Mouse (Mus musculus): ENCODE results near the gene 2310039H08Rik. TPM values are rescaled to one million over a fixed set of nuclear protein-coding genes. Genes with fewer than 3 reads are reported as not detected.
A peak's percentile ranks its signal among the peaks of the same experiment; 100 is the strongest.
"Not testable (repeated sequence)": the region's sequence is repeated elsewhere in the genome, so short reads cannot be mapped to it uniquely, and the experiment has no call there.

Gene 2310039H08Rik
- polyA plus RNA-seq, 1 experiment: 63.8 TPM

DNA sequence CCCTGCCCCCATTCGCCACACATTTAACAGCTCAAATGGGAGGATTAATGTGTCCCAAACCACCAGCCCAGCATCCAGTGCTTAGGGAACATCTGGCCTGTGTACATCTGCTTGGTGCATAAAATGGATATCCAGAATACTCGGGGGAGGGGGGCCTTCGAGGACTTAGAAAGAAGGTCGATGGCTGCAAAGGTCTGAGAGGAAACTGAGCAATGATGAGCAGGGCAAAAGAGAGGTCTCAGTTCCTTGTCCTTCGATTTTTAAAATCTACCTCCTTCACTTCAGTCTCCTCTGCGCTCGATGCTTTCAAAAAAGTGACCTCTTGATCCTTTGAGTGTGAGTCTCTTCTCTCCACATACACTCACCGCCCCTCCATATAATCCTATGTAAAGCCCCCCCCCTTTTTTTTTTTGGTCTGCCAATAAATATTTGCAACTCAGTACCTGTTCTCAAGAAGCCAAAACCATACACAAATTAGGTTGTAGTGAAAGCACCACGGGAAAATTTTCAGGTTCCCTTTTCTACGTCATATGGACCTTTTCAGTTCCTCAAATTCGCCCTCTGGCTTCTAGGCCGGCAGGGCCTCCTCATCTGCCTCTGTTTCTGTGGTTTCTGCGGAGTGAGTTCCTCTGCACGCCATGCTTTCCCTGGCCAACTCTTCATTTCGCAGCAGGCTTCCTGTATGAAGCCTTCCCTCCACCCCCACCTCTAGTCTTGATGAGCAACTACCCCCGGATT, 21.2 kb upstream of the 2310039H08Rik start:
- Histone ChIP-seq H3K36me3 (ENCODE audit: control insufficient read depth, insufficient read depth) (no peaks in the 10 kb centered on the region), H3K27me3 (ENCODE audit: control insufficient read depth, insufficient read depth, insufficient read length) (no peaks in the 10 kb centered on the region), H3K4me2 (ENCODE audit: low read depth) (peak overlapping the region; percentile 96), H3ac (ENCODE audit: control insufficient read depth, insufficient read length) (peak overlapping the region; percentile 41), H3K4me3 (peak overlapping the region; percentile 59), H3K79me2 (ENCODE audit: control insufficient read depth, insufficient read depth) (peaks cover 28% of the 10 kb centered on the region)
- TF ChIP-seq POLR2A (IDR thresholded peaks at IDR 0.05; ENCODE audit: insufficient read length, low read depth) (no peak), TCF12 (IDR thresholded peaks at IDR 0.05; ENCODE audit: insufficient read depth, poor library complexity, severe bottlenecking) (no peak), CEBPB (IDR thresholded peaks at IDR 0.05; ENCODE audit: insufficient read depth, poor library complexity, severe bottlenecking) (no peak), TCF3 (IDR thresholded peaks at IDR 0.05; ENCODE audit: insufficient read length, low read depth) (no peak), REST (IDR thresholded peaks at IDR 0.05; ENCODE audit: insufficient read depth, insufficient read length) (no peak), E2F4 (IDR thresholded peaks at IDR 0.05; ENCODE audit: insufficient read depth) (no peak), SRF (IDR thresholded peaks at IDR 0.05; ENCODE audit: control insufficient read depth, insufficient read length, low read depth) (no peak), MAX (IDR thresholded peaks at IDR 0.05; ENCODE audit: low read depth) (no peak), MYOD1 (IDR thresholded peaks at IDR 0.05; ENCODE audit: control insufficient read depth in 1 of 3, insufficient read length in 2 of 3, low read depth in 2 of 3) (no peak), USF1 (IDR thresholded peaks at IDR 0.05; ENCODE audit: low read depth) (no peak), POLR2AphosphoS2 (IDR thresholded peaks at IDR 0.05; ENCODE audit: insufficient read length, low read depth) (no peak), MYOG (IDR thresholded peaks at IDR 0.05; ENCODE audit: control insufficient read depth in 1 of 3, insufficient read depth in 1 of 3, insufficient read length in 2 of 3, low read depth in 2 of 3) (no peak)

DNA sequence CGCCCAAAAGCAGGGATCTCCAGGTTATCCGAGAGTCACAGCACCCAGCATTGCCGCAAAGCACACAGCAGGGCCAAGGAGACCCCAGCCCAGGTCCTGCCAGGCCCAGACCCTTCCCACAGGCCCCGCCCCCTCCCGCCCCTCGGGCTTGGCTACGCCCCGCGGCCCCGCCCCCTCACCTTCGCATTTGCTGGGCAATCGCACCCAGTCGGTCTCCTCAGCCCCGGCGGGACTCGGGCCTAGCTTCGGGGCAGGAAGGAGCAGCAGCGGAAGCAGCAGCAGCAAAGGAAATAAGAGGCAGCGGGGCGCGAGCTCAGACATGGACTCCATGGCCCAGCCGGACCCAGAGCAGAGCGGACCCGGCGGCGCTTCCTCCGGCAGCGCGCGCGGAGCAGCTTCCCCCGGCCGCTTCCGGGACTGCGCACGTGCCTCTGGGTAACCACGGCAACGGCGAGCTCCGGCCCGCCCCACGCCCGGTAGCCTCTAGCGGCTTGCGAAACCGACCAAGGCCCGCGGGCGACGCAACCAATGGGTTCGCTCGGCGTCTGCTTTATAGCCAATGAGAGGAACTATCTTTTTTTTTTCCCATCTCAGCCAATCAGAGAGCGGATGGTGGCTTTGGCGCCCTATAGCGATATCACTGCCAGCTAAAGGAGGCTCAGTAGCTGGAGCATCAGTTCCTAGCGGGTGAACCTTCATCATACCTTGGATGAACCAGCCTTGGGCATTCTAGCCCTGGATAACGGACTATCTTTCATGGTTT, 20.5 kb upstream of the 2310039H08Rik start, which contains the start of gene Cnpy3:
Gene Cnpy3 (minus strand): TSS at position 421 of the 763 bp plus-strand sequence.
- H3K36me3 ChIP-seq (ENCODE audit: control insufficient read depth, insufficient read depth): no peaks in the 10 kb centered on the region
- peaks cover 28% of the 10 kb centered on the region for H3K79me2 ChIP-seq (ENCODE audit: control insufficient read depth, insufficient read depth)
- H3ac ChIP-seq (ENCODE audit: control insufficient read depth, insufficient read length): peak within 1 kb of the TSS; percentile 41
- H3K27me3 ChIP-seq (ENCODE audit: control insufficient read depth, insufficient read depth, insufficient read length): no peaks in the 10 kb centered on the region
- TF ChIP-seq USF1 (IDR thresholded peaks at IDR 0.05; ENCODE audit: low read depth) (peak; percentile 71), MYOD1 (IDR thresholded peaks at IDR 0.05; ENCODE audit: control insufficient read depth in 1 of 3, insufficient read length in 2 of 3, low read depth in 2 of 3) (no peak), CEBPB (IDR thresholded peaks at IDR 0.05; ENCODE audit: insufficient read depth, poor library complexity, severe bottlenecking) (0 out of 2 replicates have a peak, but pooled peaks have one; percentile 57), E2F4 (IDR thresholded peaks at IDR 0.05; ENCODE audit: insufficient read depth) (peak; percentile 44), REST (IDR thresholded peaks at IDR 0.05; ENCODE audit: insufficient read depth, insufficient read length) (no peak), TCF3 (IDR thresholded peaks at IDR 0.05; ENCODE audit: insufficient read length, low read depth) (no peak), MYOG (IDR thresholded peaks at IDR 0.05; ENCODE audit: control insufficient read depth in 1 of 3, insufficient read depth in 1 of 3, insufficient read length in 2 of 3, low read depth in 2 of 3) (peak in 1 of 3 experiments; percentile 44), POLR2A (IDR thresholded peaks at IDR 0.05; ENCODE audit: insufficient read length, low read depth) (peak; percentile 50), SRF (IDR thresholded peaks at IDR 0.05; ENCODE audit: control insufficient read depth, insufficient read length, low read depth) (no peak), MAX (IDR thresholded peaks at IDR 0.05; ENCODE audit: low read depth) (no peak), POLR2AphosphoS2 (IDR thresholded peaks at IDR 0.05; ENCODE audit: insufficient read length, low read depth) (peak; percentile 39), TCF12 (IDR thresholded peaks at IDR 0.05; ENCODE audit: insufficient read depth, poor library complexity, severe bottlenecking) (no peak)
- H3K4me2 ChIP-seq (ENCODE audit: low read depth): peak within 1 kb of the TSS; percentile 96
- H3K4me3 ChIP-seq: peak within 1 kb of the TSS; percentile 59

DNA sequence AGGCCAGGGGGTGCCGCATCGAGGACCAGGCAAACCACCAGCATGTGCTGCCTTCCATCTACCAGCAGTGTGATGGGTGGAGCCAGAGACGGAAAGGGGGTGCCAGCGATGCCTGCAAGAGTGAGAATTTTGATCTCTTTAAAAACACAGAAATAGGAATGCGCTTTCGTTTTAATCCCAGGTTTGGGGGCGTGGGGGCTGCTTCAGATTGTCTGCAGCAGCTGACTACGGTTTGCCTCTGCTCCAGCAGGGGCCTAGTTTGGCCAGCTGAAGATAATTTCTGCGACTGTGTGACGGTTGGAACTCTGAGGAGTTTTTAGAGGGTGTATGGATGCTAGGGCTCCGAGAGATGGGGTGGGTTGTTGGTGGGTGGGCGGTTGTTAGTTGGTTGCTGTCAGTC, 13.7 kb upstream of the 2310039H08Rik start:
- H3K27me3 ChIP-seq (ENCODE audit: control insufficient read depth, insufficient read depth, insufficient read length): no peaks in the 10 kb centered on the region
- TF ChIP-seq POLR2AphosphoS2 (IDR thresholded peaks at IDR 0.05; ENCODE audit: insufficient read length, low read depth): no peak
- TF ChIP-seq MYOD1 (IDR thresholded peaks at IDR 0.05; ENCODE audit: control insufficient read depth in 1 of 3, insufficient read length in 2 of 3, low read depth in 2 of 3): no peak
- TF ChIP-seq TCF3 (IDR thresholded peaks at IDR 0.05; ENCODE audit: insufficient read length, low read depth): no peak
- no peak for TF ChIP-seq TCF12 (IDR thresholded peaks at IDR 0.05; ENCODE audit: insufficient read depth, poor library complexity, severe bottlenecking)
- TF ChIP-seq E2F4 (IDR thresholded peaks at IDR 0.05; ENCODE audit: insufficient read depth): no peak
- TF ChIP-seq USF1 (IDR thresholded peaks at IDR 0.05; ENCODE audit: low read depth): no peak
- TF ChIP-seq POLR2A (IDR thresholded peaks at IDR 0.05; ENCODE audit: insufficient read length, low read depth): no peak
- TF ChIP-seq REST (IDR thresholded peaks at IDR 0.05; ENCODE audit: insufficient read depth, insufficient read length): no peak
- H3ac ChIP-seq (ENCODE audit: control insufficient read depth, insufficient read length): no peak overlapping the region

GRCm38 (mm10) chr17:46763544-46763943, 8.9 kb upstream of the 2310039H08Rik start, which contains the start of gene Ptcra:
Ptcra (minus strand) TSS chr17:46763712.
- Histone ChIP-seq H3ac (ENCODE audit: control insufficient read depth, insufficient read length) (no peak within 1 kb of the TSS), H3K4me3 (no peak within 1 kb of the TSS), H3K27me3 (ENCODE audit: control insufficient read depth, insufficient read depth, insufficient read length) (no peaks in the 10 kb centered on the region)

More for the DNA sequence above, 13.7 kb upstream of the 2310039H08Rik start:
- Histone ChIP-seq H3K79me2 (ENCODE audit: control insufficient read depth, insufficient read depth) (no peaks in the 10 kb centered on the region), H3K4me3 (no peak overlapping the region), H3K36me3 (ENCODE audit: control insufficient read depth, insufficient read depth) (no peaks in the 10 kb centered on the region), H3K4me2 (ENCODE audit: low read depth) (no peak overlapping the region)

GRCm38 (mm10) chr17:46764916-46765315, 7.5 kb upstream of the 2310039H08Rik start:
- not testable (repeated sequence) for H3K79me2 ChIP-seq (ENCODE audit: control insufficient read depth, insufficient read depth); H3ac ChIP-seq (ENCODE audit: control insufficient read depth, insufficient read length); H3K4me3 ChIP-seq

More at GRCm38 (mm10) chr17:46763544-46763943, 8.9 kb upstream of the 2310039H08Rik start, which contains the start of gene Ptcra:
- no peak within 1 kb of the TSS for H3K4me2 ChIP-seq (ENCODE audit: low read depth)
- TF ChIP-seq USF1 (IDR thresholded peaks at IDR 0.05; ENCODE audit: low read depth) (no peak), MYOG (IDR thresholded peaks at IDR 0.05; ENCODE audit: control insufficient read depth in 1 of 3, insufficient read depth in 1 of 3, insufficient read length in 2 of 3, low read depth in 2 of 3) (no peak), POLR2A (IDR thresholded peaks at IDR 0.05; ENCODE audit: insufficient read length, low read depth) (no peak), E2F4 (IDR thresholded peaks at IDR 0.05; ENCODE audit: insufficient read depth) (no peak), REST (IDR thresholded peaks at IDR 0.05; ENCODE audit: insufficient read depth, insufficient read length) (no peak), MAX (IDR thresholded peaks at IDR 0.05; ENCODE audit: low read depth) (no peak), SRF (IDR thresholded peaks at IDR 0.05; ENCODE audit: control insufficient read depth, insufficient read length, low read depth) (no peak), CEBPB (IDR thresholded peaks at IDR 0.05; ENCODE audit: insufficient read depth, poor library complexity, severe bottlenecking) (no peak), TCF12 (IDR thresholded peaks at IDR 0.05; ENCODE audit: insufficient read depth, poor library complexity, severe bottlenecking) (no peak), POLR2AphosphoS2 (IDR thresholded peaks at IDR 0.05; ENCODE audit: insufficient read length, low read depth) (no peak), MYOD1 (IDR thresholded peaks at IDR 0.05; ENCODE audit: control insufficient read depth in 1 of 3, insufficient read length in 2 of 3, low read depth in 2 of 3) (no peak), TCF3 (IDR thresholded peaks at IDR 0.05; ENCODE audit: insufficient read length, low read depth) (no peak)
- H3K79me2 ChIP-seq (ENCODE audit: control insufficient read depth, insufficient read depth): no peaks in the 10 kb centered on the region
- H3K36me3 ChIP-seq (ENCODE audit: control insufficient read depth, insufficient read depth): no peaks in the 10 kb centered on the region

More at GRCm38 (mm10) chr17:46764916-46765315, 7.5 kb upstream of the 2310039H08Rik start:
- not testable (repeated sequence) for H3K36me3 ChIP-seq (ENCODE audit: control insufficient read depth, insufficient read depth); H3K27me3 ChIP-seq (ENCODE audit: control insufficient read depth, insufficient read depth, insufficient read length); H3K4me2 ChIP-seq (ENCODE audit: low read depth)
